Mouse (Mus musculus): Measurements from ENCODE around the gene Evx1.
"Not testable (repeated sequence)": the region's sequence is repeated elsewhere in the genome, so short reads cannot be mapped to it uniquely, and the experiment has no call there.

DNA sequence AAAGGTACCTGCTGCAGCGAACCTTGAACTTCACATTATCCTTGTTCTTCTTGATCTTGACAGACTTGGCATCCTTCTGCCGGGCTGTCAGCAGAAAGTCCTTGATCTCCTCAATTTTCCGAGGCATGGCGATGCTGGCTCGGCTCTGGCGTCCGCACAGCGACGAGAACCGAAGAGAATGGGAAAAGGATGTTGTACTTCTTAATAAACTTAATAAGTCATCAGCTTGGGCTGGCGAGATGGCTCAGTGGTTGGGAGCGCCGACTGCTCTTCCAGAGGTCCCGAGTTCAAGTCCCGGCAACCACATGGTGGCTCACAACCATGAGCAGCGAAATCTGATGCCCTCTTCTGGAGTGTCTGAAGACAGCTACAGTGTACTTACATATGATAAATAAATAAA is 33.5 kb downstream of the Evx1 start:
- not testable (repeated sequence) for TF ChIP-seq POLR2A (IDR thresholded peaks at IDR 0.05; ENCODE audit: low read depth, low read length); CTCF (IDR thresholded peaks at IDR 0.05; ENCODE audit: borderline replicate concordance, insufficient read depth, low read length)

Data from embryonic fibroblast, embryonic 13.5 days (primary cell).